Mouse (Mus musculus) neural tube, embryonic 14.5 days (tissue): ENCODE results near the gene Bbs9. TPM values are rescaled to one million over a fixed set of nuclear protein-coding genes. Genes with fewer than 3 reads are reported as not detected.
A peak's percentile ranks its signal among the peaks of the same experiment; 100 is the strongest.

Experiments used
- ATAC-seq: fragments of 200-750 bp; cut with Nextera tagmentation; 2 replicates; pipeline ENCODE4 v1.8.0; 2017; ENCODE audit warnings: low read depth, mild to moderate bottlenecking, moderate TSS enrichment, moderate library complexity
- H3K27ac ChIP-seq: fragments of 300-500 bp; sonication (generic); 2 replicates; pipeline ENCODE4 v1.5.1; 2014; ENCODE audit warnings: low read depth, mild to moderate bottlenecking, control low read depth, low read length, moderate library complexity, mixed read lengths
- H3K27me3 ChIP-seq: fragments of 300-500 bp; sonication (generic); 2 replicates; pipeline ENCODE4 v1.6.1; 2014; ENCODE audit warnings: low read length; ENCODE audit not compliant: control insufficient read depth, insufficient read depth
- H3K36me3 ChIP-seq: fragments of 300-500 bp; sonication (generic); 2 replicates; pipeline ENCODE4 v1.6.1; 2014; ENCODE audit warnings: low read length, mixed read lengths; ENCODE audit not compliant: control insufficient read depth, insufficient read depth
- H3K4me1 ChIP-seq: fragments of 300-500 bp; sonication (generic); 2 replicates; pipeline ENCODE4 v1.6.1; 2014; ENCODE audit warnings: low read length; ENCODE audit not compliant: control insufficient read depth, insufficient read depth
- H3K4me2 ChIP-seq: fragments of 300-500 bp; sonication (generic); 2 replicates; pipeline ENCODE4 v1.6.1; 2014; ENCODE audit warnings: mild to moderate bottlenecking, low read depth, low read length, control low read depth
- H3K4me3 ChIP-seq: fragments of 300-500 bp; sonication (generic); 2 replicates; pipeline ENCODE4 v1.5.1; 2014; ENCODE audit warnings: low read depth, low read length, control low read depth, mixed read lengths
- H3K9ac ChIP-seq: fragments of 300-500 bp; sonication (generic); replicated peaks from 2 replicates; pipeline ENCODE4 v1.6.1; 2014; ENCODE audit warnings: low read depth, mild to moderate bottlenecking, control low read depth, low read length, mixed read lengths
- H3K9me3 ChIP-seq: fragments of 300-500 bp; sonication (generic); 2 replicates; pipeline ENCODE4 v1.6.1; 2016; ENCODE audit warnings: low read length; ENCODE audit not compliant: control insufficient read depth
- WGBS: fragments of 180-500 bp; shearing (Covaris S2); extraction: QIAGEN DNeasy Blood & Tissue Kit; methylation state at CpG from one replicate; pipeline ENCODE4 v1.1.7; 2014; 5-methylcytosine and 5-hydroxymethylcytosine counted together
- polyA plus RNA-seq: library from polyadenylated mRNA; unstranded; fragments of >200 nt; fragmentation: Nextera tagmentation; extraction: Ambion mirVana; gene quantifications from 2 replicates; pipeline ENCODE4 v1.2.1, GENCODE M21; 2014

Bbs9 gene
- polyA plus RNA-seq, 1 experiment from 2014 or later, result 19.1 TPM

DNA sequence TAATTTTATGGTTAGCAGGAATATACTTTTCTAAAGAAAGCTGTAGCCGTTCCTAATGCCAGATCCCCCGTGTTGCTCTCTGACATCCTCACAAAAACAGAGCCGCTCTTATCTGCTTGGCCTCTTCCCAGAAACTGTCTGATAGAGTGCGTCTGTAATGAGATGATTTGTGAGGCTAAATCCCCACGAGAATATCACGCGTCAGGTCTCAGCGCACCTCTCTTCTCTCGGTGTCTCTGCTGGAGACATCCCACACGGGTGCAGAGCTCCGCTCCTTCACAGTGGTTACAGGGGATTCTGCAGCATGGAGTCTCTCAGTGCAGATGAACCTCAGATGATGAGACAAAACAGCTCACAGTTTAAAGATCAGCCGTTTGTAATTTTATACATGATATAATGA, 204.5 kb downstream of the Bbs9 start:
- H3K9ac ChIP-seq, result no peak overlapping the region
- peaks cover 4% of the 10 kb centered on the region; the same call in 1 of the 2 replicates for H3K4me1 ChIP-seq
- no peaks in the 10 kb centered on the region for H3K36me3 ChIP-seq
- H3K4me3 ChIP-seq, result no peak overlapping the region
- ATAC-seq, result 0 out of 2 replicates have a peak, but pooled peaks have one; percentile 18
- 60% methylated on average over 12 of the region's 12 CpGs for WGBS
- no peak overlapping the region for H3K4me2 ChIP-seq
- H3K27ac ChIP-seq, result no peak overlapping the region
- no peaks in the 10 kb centered on the region for H3K27me3 ChIP-seq
- H3K9me3 ChIP-seq, result no peaks in the 10 kb centered on the region

DNA sequence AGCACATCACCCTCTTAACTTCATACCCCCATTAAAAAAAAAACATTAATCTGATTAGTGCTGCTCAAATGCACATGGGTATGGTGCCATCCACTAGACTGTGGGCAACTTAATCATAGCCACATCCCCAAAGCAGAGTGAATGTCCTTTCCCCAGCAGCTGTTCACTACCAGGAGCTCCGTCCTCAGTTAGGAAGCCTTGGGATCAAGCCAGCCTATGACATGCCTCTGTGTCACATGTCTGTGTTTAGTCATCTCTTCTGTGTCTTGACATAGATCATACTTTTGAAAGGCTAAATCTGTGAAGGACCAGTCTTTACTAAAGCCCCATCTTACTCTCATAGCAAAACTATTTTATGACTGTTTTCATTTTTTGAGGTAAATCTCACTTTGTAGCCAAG, 205.0 kb downstream of the Bbs9 start:
- no peak overlapping the region for H3K9ac ChIP-seq
- H3K4me1 ChIP-seq, result peaks cover 4% of the 10 kb centered on the region; the same call in 1 of the 2 replicates
- ATAC-seq, result no peak
- H3K27ac ChIP-seq, result no peak overlapping the region
- H3K36me3 ChIP-seq, result no peaks in the 10 kb centered on the region
- no peaks in the 10 kb centered on the region for H3K9me3 ChIP-seq
- WGBS, result 63% methylated on average over 1 of the region's 1 CpGs
- H3K4me3 ChIP-seq, result no peak overlapping the region
- no peak overlapping the region for H3K4me2 ChIP-seq
- no peaks in the 10 kb centered on the region for H3K27me3 ChIP-seq

DNA sequence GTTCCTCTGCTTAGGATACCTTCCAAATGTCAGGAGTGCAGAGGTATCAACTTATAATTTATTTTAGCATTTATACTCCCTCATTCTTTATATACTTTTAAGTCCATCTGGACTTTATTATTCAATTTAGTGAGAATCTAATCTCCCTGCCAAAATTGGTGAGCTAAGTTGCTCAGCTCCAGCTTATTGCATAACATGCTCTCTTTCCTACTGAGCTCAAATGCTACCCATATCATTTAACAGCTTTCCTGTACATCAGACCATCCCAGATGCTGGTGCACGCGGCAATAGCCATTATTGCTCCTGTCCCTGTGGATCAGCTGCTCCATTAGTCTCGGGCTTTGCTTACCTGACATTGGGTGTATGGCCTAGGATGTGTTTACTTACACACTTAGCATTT, 208.3 kb downstream of the Bbs9 start:
- Histone ChIP-seq H3K36me3 (no peaks in the 10 kb centered on the region), H3K9me3 (no peaks in the 10 kb centered on the region), H3K9ac (no peak overlapping the region), H3K4me2 (no peak overlapping the region), H3K27me3 (no peaks in the 10 kb centered on the region), H3K4me1 (no peaks in the 10 kb centered on the region), H3K4me3 (no peak overlapping the region), H3K27ac (no peak overlapping the region)
- ATAC-seq, result no peak
- WGBS, result 41% methylated on average over 3 of the region's 3 CpGs

DNA sequence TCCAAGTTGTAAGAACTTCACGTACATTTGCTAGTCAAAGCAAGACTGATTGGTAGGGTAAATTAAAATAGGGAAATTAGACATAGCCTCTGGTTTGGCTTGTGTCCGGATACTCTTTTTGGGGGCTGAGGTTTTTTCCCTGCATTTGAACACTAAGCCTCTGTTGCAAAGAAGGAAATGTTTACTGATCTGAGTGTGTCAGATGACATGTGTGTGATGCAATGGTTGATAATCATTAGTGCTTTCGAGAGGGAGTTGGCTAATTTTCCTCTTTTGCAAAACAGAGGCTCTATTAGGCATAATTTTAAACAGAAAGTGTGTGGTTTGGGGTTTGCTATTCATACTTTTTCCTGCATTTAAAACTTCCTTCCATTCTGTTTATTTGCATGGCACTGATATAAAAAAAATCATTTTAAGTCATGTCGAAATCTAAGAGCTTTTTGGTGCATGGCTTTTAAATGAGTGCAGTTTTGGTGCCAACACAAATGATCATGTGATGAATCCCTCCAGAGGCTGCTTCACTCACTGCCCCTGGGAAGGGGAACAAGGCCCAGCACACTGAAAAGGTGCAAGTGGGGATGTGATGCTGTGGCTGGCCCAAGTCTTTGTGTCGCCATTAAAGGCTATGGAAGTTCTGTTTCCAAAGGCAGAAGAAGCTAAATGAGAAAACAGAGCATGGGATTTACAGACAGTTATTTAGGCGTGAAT, 211.4 kb downstream of the Bbs9 start:
- Histone ChIP-seq H3K9me3 (no peaks in the 10 kb centered on the region), H3K36me3 (no peaks in the 10 kb centered on the region), H3K9ac (no peak overlapping the region), H3K4me2 (no peak overlapping the region), H3K4me1 (peaks cover 8% of the 10 kb centered on the region; the same call in 1 of the 2 replicates), H3K27me3 (no peaks in the 10 kb centered on the region), H3K27ac (no peak overlapping the region), H3K4me3 (no peak overlapping the region)
- no peak for ATAC-seq
- 85% methylated on average over 6 of the region's 6 CpGs for WGBS

DNA sequence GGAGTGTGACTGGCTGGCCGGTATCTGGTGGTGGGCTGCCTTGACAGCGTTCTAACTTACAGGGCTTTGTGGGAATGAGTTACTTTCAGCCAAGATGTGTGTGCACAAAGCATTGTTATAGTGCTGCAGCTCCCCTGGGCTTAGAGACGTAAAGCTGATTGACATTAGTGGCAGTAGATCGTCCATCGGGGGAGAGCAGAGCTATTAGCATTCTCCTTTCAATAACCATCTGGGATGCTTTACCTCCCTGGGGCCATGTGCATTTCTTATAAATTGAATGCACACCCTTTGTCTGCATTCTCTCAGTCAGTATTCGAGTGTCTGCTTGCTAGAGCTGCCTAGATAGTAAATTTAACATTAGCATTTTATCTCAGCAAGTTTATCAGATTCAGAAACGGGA, 214.7 kb downstream of the Bbs9 start:
- H3K9ac ChIP-seq, result no peak overlapping the region
- H3K4me3 ChIP-seq, result no peak overlapping the region
- no peaks in the 10 kb centered on the region for H3K36me3 ChIP-seq
- peaks cover 8% of the 10 kb centered on the region; the same call in 1 of the 2 replicates for H3K4me1 ChIP-seq
- H3K4me2 ChIP-seq, result no peak overlapping the region
- WGBS, result 16% methylated on average over 7 of the region's 7 CpGs
- H3K27ac ChIP-seq, result peak overlapping the region; percentile 28; the same call in 1 of the 2 replicates
- no peaks in the 10 kb centered on the region for H3K9me3 ChIP-seq
- ATAC-seq, result peak; percentile 79; the same call in 1 of the 2 replicates
- H3K27me3 ChIP-seq, result no peaks in the 10 kb centered on the region

DNA sequence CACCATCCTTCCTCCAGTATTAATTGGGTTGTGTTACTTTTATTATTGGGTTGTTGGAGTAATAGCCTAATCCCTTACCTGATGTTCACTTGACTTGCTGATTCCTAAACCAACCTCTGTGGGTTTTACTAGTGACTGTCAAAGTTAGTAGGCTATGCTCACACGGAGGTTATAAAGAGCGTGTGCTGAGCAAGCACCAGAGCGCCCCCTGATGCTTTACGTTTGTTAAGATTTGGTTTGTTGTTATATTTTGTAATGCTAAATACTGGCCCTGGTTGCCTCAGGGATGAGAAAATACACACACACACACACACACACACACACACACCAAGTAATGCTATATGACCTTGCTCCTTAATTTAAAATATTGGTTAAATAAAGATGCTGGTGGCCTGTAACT, 219.9 kb downstream of the Bbs9 start:
- Histone ChIP-seq H3K9ac (no peak overlapping the region), H3K4me2 (no peak overlapping the region), H3K27me3 (no peaks in the 10 kb centered on the region), H3K27ac (no peak overlapping the region), H3K4me3 (no peak overlapping the region), H3K36me3 (no peaks in the 10 kb centered on the region), H3K9me3 (no peaks in the 10 kb centered on the region), H3K4me1 (peaks cover 3% of the 10 kb centered on the region; the same call in 1 of the 2 replicates)
- ATAC-seq, result no peak
- WGBS, result 81% methylated on average over 4 of the region's 4 CpGs

DNA sequence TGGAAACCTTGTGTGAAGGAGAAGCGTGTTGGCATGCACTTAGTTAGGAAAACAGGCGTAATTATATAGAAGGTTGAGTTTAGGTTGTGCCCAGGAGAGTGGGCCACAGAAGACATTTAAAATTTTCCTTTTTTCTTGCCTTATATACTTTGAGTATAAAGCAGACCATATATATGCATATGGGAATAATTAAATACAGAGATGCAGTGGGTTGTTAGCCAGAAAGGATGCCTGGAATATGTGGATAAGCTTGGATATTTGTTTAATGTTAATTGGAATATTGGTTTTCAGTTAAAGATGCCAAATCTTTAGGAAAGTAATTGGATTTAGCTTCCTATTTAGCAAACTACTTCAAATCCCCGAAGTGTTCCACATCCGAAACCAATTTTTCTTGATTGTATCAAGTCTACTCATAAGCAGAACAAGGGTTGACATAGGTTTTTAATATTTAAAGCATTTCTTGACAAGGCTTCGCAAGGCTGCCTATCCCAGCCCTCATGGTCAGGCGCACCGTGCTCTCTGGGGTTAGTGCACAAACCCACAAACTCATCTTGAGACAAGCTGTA, 221.4 kb downstream of the Bbs9 start:
- no peak for ATAC-seq
- H3K36me3 ChIP-seq, result no peaks in the 10 kb centered on the region
- no peaks in the 10 kb centered on the region for H3K9me3 ChIP-seq
- H3K9ac ChIP-seq, result no peak overlapping the region
- no peaks in the 10 kb centered on the region for H3K4me1 ChIP-seq
- WGBS, result 90% methylated on average over 7 of the region's 7 CpGs
- no peak overlapping the region for H3K4me3 ChIP-seq
- H3K27ac ChIP-seq, result no peak overlapping the region
- no peak overlapping the region for H3K4me2 ChIP-seq
- H3K27me3 ChIP-seq, result no peaks in the 10 kb centered on the region

DNA sequence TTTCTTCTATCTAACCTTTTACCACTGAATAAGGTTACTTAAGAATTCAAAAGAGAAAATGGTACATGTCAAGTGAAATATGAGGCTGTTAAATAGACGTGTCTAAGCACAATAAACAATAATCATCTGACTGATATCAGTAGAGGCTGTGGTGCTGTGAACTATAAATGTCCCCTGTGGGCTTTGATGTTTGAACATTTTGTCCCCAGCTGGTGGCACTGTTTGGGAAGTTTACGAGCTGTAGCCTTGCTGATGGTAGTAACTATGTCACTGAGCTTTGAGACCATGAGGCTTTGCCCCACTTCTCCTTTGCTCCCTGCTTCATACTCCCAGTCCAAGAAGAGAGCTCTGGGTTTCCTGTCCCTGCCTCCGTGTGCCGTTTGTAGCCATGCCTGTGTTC, 222.3 kb downstream of the Bbs9 start:
- H3K9ac ChIP-seq, result no peak overlapping the region
- WGBS, result 32% methylated on average over 4 of the region's 4 CpGs

DNA sequence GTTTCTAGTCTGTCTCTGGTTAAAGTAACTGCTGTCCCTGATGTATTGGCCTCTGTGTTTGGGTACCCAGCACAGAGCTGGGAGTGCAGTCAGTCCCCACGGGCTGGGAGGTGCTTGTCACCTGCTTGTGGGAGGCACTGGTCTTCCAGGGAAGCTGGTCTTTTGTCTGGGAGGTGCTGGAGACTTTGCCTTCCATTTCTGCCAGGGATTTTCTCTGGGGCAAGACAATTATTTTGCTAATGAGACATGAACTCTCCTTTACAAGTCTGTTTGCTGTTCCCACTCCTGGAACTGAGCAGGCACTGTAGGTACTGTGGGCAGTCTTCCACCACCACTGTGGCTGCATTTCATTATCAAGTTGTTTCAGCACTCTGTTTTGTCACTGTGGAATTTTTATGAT, 223.0 kb downstream of the Bbs9 start:
- no peaks in the 10 kb centered on the region for H3K4me1 ChIP-seq
- no peak overlapping the region for H3K4me2 ChIP-seq
- no peak overlapping the region for H3K27ac ChIP-seq
- WGBS, result 19% methylated on average over 1 of the region's 1 CpGs
- H3K36me3 ChIP-seq, result no peaks in the 10 kb centered on the region
- 0 out of 2 replicates have a peak, but pooled peaks cover 2% of the 10 kb centered on the region for H3K9me3 ChIP-seq
- no peak overlapping the region for H3K9ac ChIP-seq
- ATAC-seq, result no peak
- no peak overlapping the region for H3K4me3 ChIP-seq
- no peaks in the 10 kb centered on the region for H3K27me3 ChIP-seq

More for the DNA sequence above, 222.3 kb downstream of the Bbs9 start:
- Histone ChIP-seq H3K4me1 (no peaks in the 10 kb centered on the region), H3K27ac (no peak overlapping the region), H3K36me3 (no peaks in the 10 kb centered on the region), H3K27me3 (no peaks in the 10 kb centered on the region), H3K9me3 (no peaks in the 10 kb centered on the region), H3K4me3 (no peak overlapping the region), H3K4me2 (no peak overlapping the region)
- ATAC-seq, result no peak
